Mouse (Mus musculus): Measurements from ENCODE around the gene Tmem91. TPM values are rescaled to one million over a fixed set of nuclear protein-coding genes. Genes with fewer than 3 reads are reported as not detected.

Gene Tmem91
- polyA plus RNA-seq, 1 experiment = 0.18 TPM

DNA sequence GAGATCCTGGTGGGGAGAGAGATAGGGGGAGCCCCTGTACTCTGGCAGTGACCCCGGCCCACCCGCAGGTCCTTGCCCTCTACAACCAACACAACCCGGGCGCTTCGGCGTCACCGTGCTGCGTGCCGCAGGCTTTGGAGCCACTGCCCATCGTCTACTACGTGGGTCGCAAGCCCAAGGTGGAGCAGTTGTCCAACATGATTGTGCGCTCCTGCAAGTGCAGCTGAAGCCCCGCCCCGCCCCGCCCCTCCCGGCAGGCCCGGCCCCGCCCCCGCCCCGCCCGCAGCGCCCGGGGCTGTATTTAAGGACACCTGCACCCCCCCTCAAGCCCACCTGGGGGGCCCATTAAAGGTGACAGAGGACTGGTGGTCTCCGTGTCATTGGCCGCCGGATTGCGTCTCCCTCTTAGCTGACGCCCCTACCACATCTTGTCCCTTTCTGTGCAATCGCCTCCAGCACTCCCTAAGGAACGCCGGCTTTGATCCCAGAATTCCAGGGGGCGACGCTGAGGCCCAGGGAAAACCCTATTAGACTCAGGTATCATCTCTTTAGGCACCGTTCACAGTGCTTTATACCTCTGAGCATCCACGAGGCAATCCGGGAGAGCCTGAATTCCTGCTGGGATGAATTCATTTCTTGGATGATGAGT lies 29.9 kb upstream of the Tmem91 start:
- no peaks in the 10 kb centered on the region for H3K79me2 ChIP-seq (ENCODE audit: control insufficient read depth, insufficient read depth)
- no peak overlapping the region for H3K4me3 ChIP-seq (ENCODE audit: insufficient read depth, poor library complexity, severe bottlenecking)
- H3K79me3 ChIP-seq (ENCODE audit: low read depth) = no peaks in the 10 kb centered on the region
- H3K27me3 ChIP-seq (ENCODE audit: control insufficient read depth, insufficient read depth, insufficient read length) = no peaks in the 10 kb centered on the region
- no peak for TF ChIP-seq USF1 (IDR thresholded peaks at IDR 0.05; ENCODE audit: low read depth)
- TF ChIP-seq MAX (IDR thresholded peaks at IDR 0.05) = no peak
- TF ChIP-seq FOSL1 (IDR thresholded peaks at IDR 0.05; ENCODE audit: insufficient read depth, low read length, poor library complexity, severe bottlenecking) = no peak
- no peak for TF ChIP-seq CEBPB (IDR thresholded peaks at IDR 0.05; ENCODE audit: low read depth)
- no peak for TF ChIP-seq CTCF (IDR thresholded peaks at IDR 0.05; ENCODE audit: control insufficient read depth, insufficient read depth, insufficient read length)
- TF ChIP-seq MYOD1 (IDR thresholded peaks at IDR 0.05; ENCODE audit: control insufficient read depth, insufficient read length, low read depth) = no peak
- no peak for TF ChIP-seq MYOG (IDR thresholded peaks at IDR 0.05; ENCODE audit: control insufficient read depth, extremely low read depth, insufficient read length)
- H3ac ChIP-seq (ENCODE audit: control insufficient read depth, insufficient read length, low read depth) = no peak overlapping the region
- H3K36me3 ChIP-seq (ENCODE audit: control insufficient read depth, insufficient read depth) = peaks cover 26% of the 10 kb centered on the region

DNA sequence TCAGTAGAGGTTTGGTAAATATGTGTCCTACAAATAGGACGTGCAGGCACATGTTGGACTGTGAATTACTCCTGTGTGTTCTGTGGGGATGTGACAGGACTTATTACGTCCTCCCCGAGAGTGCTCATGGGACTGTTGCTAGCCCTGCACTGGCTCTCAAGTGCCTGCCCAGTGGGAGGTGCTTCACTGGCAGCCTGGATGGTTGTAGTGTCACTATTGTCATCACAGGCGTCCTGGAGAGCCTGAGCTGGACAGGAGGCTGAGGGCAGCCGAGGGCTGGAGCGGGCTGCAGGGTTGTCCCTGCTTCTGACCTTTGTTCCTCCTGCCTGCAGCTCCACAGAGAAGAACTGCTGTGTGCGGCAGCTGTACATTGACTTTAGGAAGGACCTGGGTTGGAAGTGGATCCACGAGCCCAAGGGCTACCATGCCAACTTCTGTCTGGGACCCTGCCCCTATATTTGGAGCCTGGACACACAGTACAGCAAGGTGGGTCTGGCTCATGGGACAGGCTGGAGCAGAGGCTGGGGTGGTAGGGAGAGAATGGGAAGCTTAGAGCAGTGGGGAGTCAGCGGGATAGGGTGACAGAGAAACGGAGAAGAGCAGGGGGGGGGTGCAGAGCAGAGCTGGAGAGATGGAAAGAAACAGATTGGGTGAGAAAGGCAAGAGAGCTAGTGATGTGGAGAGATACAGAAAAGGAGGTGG lies 29.0 kb upstream of the Tmem91 start:
- no peaks in the 10 kb centered on the region for H3K27me3 ChIP-seq (ENCODE audit: control insufficient read depth, insufficient read depth, insufficient read length)
- no peaks in the 10 kb centered on the region for H3K79me3 ChIP-seq (ENCODE audit: low read depth)
- no peaks in the 10 kb centered on the region for H3K79me2 ChIP-seq (ENCODE audit: control insufficient read depth, insufficient read depth)
- peaks cover 26% of the 10 kb centered on the region for H3K36me3 ChIP-seq (ENCODE audit: control insufficient read depth, insufficient read depth)
- TF ChIP-seq CEBPB (IDR thresholded peaks at IDR 0.05; ENCODE audit: low read depth) = no peak
- TF ChIP-seq MAX (IDR thresholded peaks at IDR 0.05) = no peak
- TF ChIP-seq FOSL1 (IDR thresholded peaks at IDR 0.05; ENCODE audit: insufficient read depth, low read length, poor library complexity, severe bottlenecking) = no peak
- no peak for TF ChIP-seq MYOG (IDR thresholded peaks at IDR 0.05; ENCODE audit: control insufficient read depth, extremely low read depth, insufficient read length)
- no peak for TF ChIP-seq CTCF (IDR thresholded peaks at IDR 0.05; ENCODE audit: control insufficient read depth, insufficient read depth, insufficient read length)
- TF ChIP-seq MYOD1 (IDR thresholded peaks at IDR 0.05; ENCODE audit: control insufficient read depth, insufficient read length, low read depth) = no peak
- no peak for TF ChIP-seq USF1 (IDR thresholded peaks at IDR 0.05; ENCODE audit: low read depth)
- H3K4me3 ChIP-seq (ENCODE audit: insufficient read depth, poor library complexity, severe bottlenecking) = no peak overlapping the region
- no peak overlapping the region for H3ac ChIP-seq (ENCODE audit: control insufficient read depth, insufficient read length, low read depth)

DNA sequence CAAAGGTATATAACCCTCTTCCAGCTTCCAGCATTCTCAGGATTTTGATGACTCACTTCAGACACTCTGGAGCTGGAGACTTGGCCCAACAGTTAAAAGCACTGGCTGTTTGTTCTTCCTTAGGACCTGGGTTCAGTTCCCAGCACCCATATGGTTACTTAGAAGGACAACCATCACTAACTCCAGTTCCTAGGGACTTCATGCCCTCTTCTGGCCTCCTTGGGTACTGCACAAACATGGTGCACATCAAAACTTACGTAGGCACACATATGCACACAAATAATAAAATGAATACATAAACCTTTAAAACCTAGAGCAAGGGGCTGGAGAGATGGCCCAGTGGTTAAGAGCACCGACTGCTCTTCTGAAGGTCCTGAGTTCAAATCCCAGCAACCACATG lies 27.4 kb upstream of the Tmem91 start:
- H3K27me3 ChIP-seq (ENCODE audit: control insufficient read depth, insufficient read depth, insufficient read length) = no peaks in the 10 kb centered on the region
- no peak overlapping the region for H3K4me3 ChIP-seq (ENCODE audit: insufficient read depth, poor library complexity, severe bottlenecking)
- H3K79me2 ChIP-seq (ENCODE audit: control insufficient read depth, insufficient read depth) = no peaks in the 10 kb centered on the region

DNA sequence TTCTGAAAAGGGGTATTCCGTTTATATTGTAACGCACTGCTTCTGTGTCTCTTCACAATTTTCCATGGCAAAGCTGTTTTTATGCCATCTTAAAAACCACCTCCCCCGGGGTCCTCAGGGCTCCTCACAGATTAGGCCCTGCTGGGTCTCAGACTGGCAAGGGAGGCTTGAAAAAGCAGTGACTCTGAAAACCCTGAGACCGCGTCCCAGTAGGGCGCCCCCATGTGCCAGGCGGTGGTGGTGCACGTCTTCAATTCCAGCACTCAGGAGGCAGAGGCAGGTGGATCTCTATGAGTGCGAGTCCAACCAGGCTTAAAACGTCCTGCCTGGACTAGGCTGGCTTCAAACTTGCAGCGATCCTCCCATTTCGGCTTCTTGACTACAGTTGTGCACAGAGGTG lies 25.8 kb upstream of the Tmem91 start:
- no peak for TF ChIP-seq CTCF (IDR thresholded peaks at IDR 0.05; ENCODE audit: control insufficient read depth, insufficient read depth, insufficient read length)
- no peak for TF ChIP-seq MYOG (IDR thresholded peaks at IDR 0.05; ENCODE audit: control insufficient read depth, extremely low read depth, insufficient read length)
- TF ChIP-seq CEBPB (IDR thresholded peaks at IDR 0.05; ENCODE audit: low read depth) = no peak
- no peak for TF ChIP-seq USF1 (IDR thresholded peaks at IDR 0.05; ENCODE audit: low read depth)
- Histone ChIP-seq H3K36me3 (ENCODE audit: control insufficient read depth, insufficient read depth) (peaks cover 40% of the 10 kb centered on the region), H3K27me3 (ENCODE audit: control insufficient read depth, insufficient read depth, insufficient read length) (no peaks in the 10 kb centered on the region), H3ac (ENCODE audit: control insufficient read depth, insufficient read length, low read depth) (no peak overlapping the region), H3K79me2 (ENCODE audit: control insufficient read depth, insufficient read depth) (no peaks in the 10 kb centered on the region), H3K4me3 (ENCODE audit: insufficient read depth, poor library complexity, severe bottlenecking) (no peak overlapping the region), H3K79me3 (ENCODE audit: low read depth) (no peaks in the 10 kb centered on the region)

More for the DNA sequence above, 27.4 kb upstream of the Tmem91 start:
- no peak for TF ChIP-seq MAX (IDR thresholded peaks at IDR 0.05)
- TF ChIP-seq USF1 (IDR thresholded peaks at IDR 0.05; ENCODE audit: low read depth) = no peak
- TF ChIP-seq FOSL1 (IDR thresholded peaks at IDR 0.05; ENCODE audit: insufficient read depth, low read length, poor library complexity, severe bottlenecking) = no peak
- no peak for TF ChIP-seq MYOD1 (IDR thresholded peaks at IDR 0.05; ENCODE audit: control insufficient read depth, insufficient read length, low read depth)
- no peak for TF ChIP-seq MYOG (IDR thresholded peaks at IDR 0.05; ENCODE audit: control insufficient read depth, extremely low read depth, insufficient read length)
- TF ChIP-seq CEBPB (IDR thresholded peaks at IDR 0.05; ENCODE audit: low read depth) = no peak
- TF ChIP-seq CTCF (IDR thresholded peaks at IDR 0.05; ENCODE audit: control insufficient read depth, insufficient read depth, insufficient read length) = no peak
- Histone ChIP-seq H3K79me3 (ENCODE audit: low read depth) (no peaks in the 10 kb centered on the region), H3K36me3 (ENCODE audit: control insufficient read depth, insufficient read depth) (peaks cover 34% of the 10 kb centered on the region), H3ac (ENCODE audit: control insufficient read depth, insufficient read length, low read depth) (no peak overlapping the region)

DNA sequence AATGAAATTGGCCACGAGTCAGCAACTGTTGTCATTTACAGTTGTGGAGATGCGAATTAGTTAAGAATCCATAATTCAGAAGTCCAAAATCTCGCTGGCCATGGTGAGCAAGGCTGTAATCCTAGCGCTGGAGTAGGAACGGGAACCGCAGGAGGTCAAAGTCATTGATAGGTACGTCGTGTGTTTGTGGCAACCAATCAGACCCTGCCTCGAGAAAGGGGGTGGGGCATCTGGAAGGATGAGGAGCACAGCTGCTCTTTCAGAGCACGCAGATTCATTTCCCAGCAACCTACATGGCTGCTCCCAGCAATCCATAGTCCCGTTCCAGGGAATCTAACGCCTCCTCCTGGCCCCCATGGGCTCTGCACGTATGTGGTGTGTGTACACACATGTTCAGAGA lies 24.9 kb upstream of the Tmem91 start:
- H3ac ChIP-seq (ENCODE audit: control insufficient read depth, insufficient read length, low read depth) = no peak overlapping the region
- no peaks in the 10 kb centered on the region for H3K27me3 ChIP-seq (ENCODE audit: control insufficient read depth, insufficient read depth, insufficient read length)
- no peak for TF ChIP-seq MYOG (IDR thresholded peaks at IDR 0.05; ENCODE audit: control insufficient read depth, extremely low read depth, insufficient read length)
- no peak for TF ChIP-seq USF1 (IDR thresholded peaks at IDR 0.05; ENCODE audit: low read depth)
- no peak for TF ChIP-seq CTCF (IDR thresholded peaks at IDR 0.05; ENCODE audit: control insufficient read depth, insufficient read depth, insufficient read length)
- TF ChIP-seq MYOD1 (IDR thresholded peaks at IDR 0.05; ENCODE audit: control insufficient read depth, insufficient read length, low read depth) = no peak
- TF ChIP-seq FOSL1 (IDR thresholded peaks at IDR 0.05; ENCODE audit: insufficient read depth, low read length, poor library complexity, severe bottlenecking) = no peak
- TF ChIP-seq MAX (IDR thresholded peaks at IDR 0.05) = no peak
- no peak for TF ChIP-seq CEBPB (IDR thresholded peaks at IDR 0.05; ENCODE audit: low read depth)
- H3K36me3 ChIP-seq (ENCODE audit: control insufficient read depth, insufficient read depth) = peaks cover 46% of the 10 kb centered on the region
- H3K79me3 ChIP-seq (ENCODE audit: low read depth) = no peaks in the 10 kb centered on the region
- no peak overlapping the region for H3K4me3 ChIP-seq (ENCODE audit: insufficient read depth, poor library complexity, severe bottlenecking)
- H3K79me2 ChIP-seq (ENCODE audit: control insufficient read depth, insufficient read depth) = no peaks in the 10 kb centered on the region
